Mouse (Mus musculus) midbrain, embryonic 16.5 days (tissue): Measurements from ENCODE around the gene Fam83g. TPM values are rescaled to one million over a fixed set of nuclear protein-coding genes. Genes with fewer than 3 reads are reported as not detected.

Source experiments
- ATAC-seq: fragments of 200-750 bp; cut with Nextera tagmentation; 2 replicates; pipeline ENCODE4 v1.8.0; 2017; ENCODE audit warnings: moderate TSS enrichment
- H3K27ac ChIP-seq: fragments of 300-500 bp; sonication (generic); 2 replicates; pipeline ENCODE4 v1.5.1; 2014; ENCODE audit warnings: mild to moderate bottlenecking, low read length, mixed read lengths
- H3K27me3 ChIP-seq: fragments of 300-500 bp; sonication (generic); 2 replicates; pipeline ENCODE4 v1.6.1; 2014; ENCODE audit warnings: low read depth, low read length, mixed read lengths; ENCODE audit not compliant: control insufficient read depth, insufficient read depth
- H3K36me3 ChIP-seq: fragments of 300-500 bp; sonication (generic); 2 replicates; pipeline ENCODE4 v1.6.1; 2014; ENCODE audit warnings: mild to moderate bottlenecking, low read length, moderate library complexity, mixed read lengths; ENCODE audit not compliant: control insufficient read depth, insufficient read depth
- H3K4me1 ChIP-seq: fragments of 300-500 bp; sonication (generic); 2 replicates; pipeline ENCODE4 v1.6.1; 2014; ENCODE audit warnings: mild to moderate bottlenecking, low read length, mixed read lengths; ENCODE audit not compliant: control insufficient read depth, insufficient read depth
- H3K4me2 ChIP-seq: fragments of 300-500 bp; sonication (generic); 2 replicates; pipeline ENCODE4 v1.6.1; 2014; ENCODE audit warnings: mild to moderate bottlenecking, low read length, mixed read lengths
- H3K4me3 ChIP-seq: fragments of 300-500 bp; sonication (generic); 2 replicates; pipeline ENCODE4 v1.5.1; 2014; ENCODE audit warnings: low read depth, mild to moderate bottlenecking, low read length, moderate library complexity, mixed read lengths
- H3K9ac ChIP-seq: fragments of 300-500 bp; sonication (generic); 2 replicates; pipeline ENCODE4 v1.6.1; 2014; ENCODE audit warnings: low read depth, low read length, mixed read lengths
- H3K9me3 ChIP-seq: fragments of 300-500 bp; sonication (generic); replicated peaks from 2 replicates; pipeline ENCODE4 v1.6.1; 2014; ENCODE audit warnings: mild to moderate bottlenecking, low read length, mixed read lengths; ENCODE audit not compliant: control insufficient read depth, poor library complexity, severe bottlenecking
- WGBS: fragments of 180-500 bp; shearing (Covaris S2); extraction: QIAGEN DNeasy Blood & Tissue Kit; methylation state at CpG from one replicate; pipeline ENCODE4 v1.1.7; 2014; 5-methylcytosine and 5-hydroxymethylcytosine counted together
- polyA plus RNA-seq: library from polyadenylated mRNA; unstranded; fragments of >200 nt; fragmentation: Nextera tagmentation; extraction: Ambion mirVana; gene quantifications from 2 replicates; pipeline ENCODE4 v1.2.1, GENCODE M21; 2015

Gene Fam83g
- polyA plus RNA-seq, 1 experiment from 2014 or later, result 0.26 TPM

DNA sequence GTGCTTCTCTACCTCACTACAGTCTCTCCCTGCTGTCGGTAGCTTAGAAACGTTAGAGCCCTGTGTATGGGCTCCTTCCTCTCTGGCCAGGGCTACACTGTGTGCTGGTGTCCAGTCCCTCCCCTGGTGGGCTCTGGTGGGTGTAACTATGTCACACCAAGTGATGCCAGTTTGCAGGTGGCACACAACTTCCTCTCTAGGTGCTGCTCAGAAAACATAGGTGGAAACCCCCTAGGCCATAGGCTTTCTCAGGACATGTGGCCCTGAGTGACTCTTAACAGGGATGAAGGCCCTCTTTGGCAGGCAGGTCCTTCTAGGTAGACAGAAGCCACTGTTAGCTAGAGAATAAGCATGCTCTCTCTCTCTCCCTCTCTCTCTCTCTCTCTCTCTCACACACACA lies 26.5 kb upstream of the Fam83g start:
- H3K27me3 ChIP-seq, result no peaks in the 10 kb centered on the region
- no peak overlapping the region for H3K4me3 ChIP-seq
- 75% methylated on average over 2 of the region's 2 CpGs for WGBS
- H3K4me2 ChIP-seq, result no peak overlapping the region
- H3K27ac ChIP-seq, result no peak overlapping the region
- H3K4me1 ChIP-seq, result no peaks in the 10 kb centered on the region
- H3K9ac ChIP-seq, result no peak overlapping the region
- no peaks in the 10 kb centered on the region for H3K9me3 ChIP-seq
- H3K36me3 ChIP-seq, result no peaks in the 10 kb centered on the region
- ATAC-seq, result no peak

GRCm38 (mm10) chr11:61658360-61658922 lies 25.4 kb upstream of the Fam83g start:
- ATAC-seq, result no peak
- Histone ChIP-seq H3K4me2 (no peak overlapping the region), H3K4me1 (no peaks in the 10 kb centered on the region), H3K27me3 (no peaks in the 10 kb centered on the region), H3K9ac (no peak overlapping the region), H3K36me3 (no peaks in the 10 kb centered on the region), H3K27ac (no peak overlapping the region), H3K4me3 (no peak overlapping the region), H3K9me3 (no peaks in the 10 kb centered on the region)
- 90% methylated on average over 3 of the region's 3 CpGs for WGBS

GRCm38 (mm10) chr11:61659011-61659858 lies 24.7 kb upstream of the Fam83g start:
- no peaks in the 10 kb centered on the region for H3K4me1 ChIP-seq
- no peak overlapping the region for H3K4me3 ChIP-seq
- no peak overlapping the region for H3K9ac ChIP-seq
- H3K4me2 ChIP-seq, result no peak overlapping the region
- no peak overlapping the region for H3K27ac ChIP-seq
- H3K36me3 ChIP-seq, result no peaks in the 10 kb centered on the region
- no peaks in the 10 kb centered on the region for H3K9me3 ChIP-seq
- no peaks in the 10 kb centered on the region for H3K27me3 ChIP-seq
- ATAC-seq, result no peak
- WGBS, result 87% methylated on average over 4 of the region's 4 CpGs

- Histone ChIP-seq H3K9me3 (no peaks in the 10 kb centered on the region), H3K4me3 (no peak overlapping the region), H3K27ac (no peak overlapping the region), H3K9ac (no peak overlapping the region), H3K36me3 (no peaks in the 10 kb centered on the region), H3K27me3 (no peaks in the 10 kb centered on the region), H3K4me2 (no peak overlapping the region), H3K4me1 (no peaks in the 10 kb centered on the region)
- 88% methylated on average over 8 of the region's 8 CpGs for WGBS
- ATAC-seq, result no peak
Observed at GRCm38 (mm10) chr11:61660001-61660400, 23.9 kb upstream of the Fam83g start.

- no peak overlapping the region for H3K9ac ChIP-seq
- H3K4me3 ChIP-seq, result no peak overlapping the region
- H3K4me2 ChIP-seq, result no peak overlapping the region
- no peaks in the 10 kb centered on the region for H3K36me3 ChIP-seq
- H3K27ac ChIP-seq, result no peak overlapping the region
- H3K4me1 ChIP-seq, result no peaks in the 10 kb centered on the region
- WGBS, result 69% methylated on average over 7 of the region's 7 CpGs
- H3K9me3 ChIP-seq, result no peaks in the 10 kb centered on the region
- H3K27me3 ChIP-seq, result no peaks in the 10 kb centered on the region
- no peak for ATAC-seq
Observed at GRCm38 (mm10) chr11:61660806-61661392, 23.0 kb upstream of the Fam83g start.

- 90% methylated on average over 5 of the region's 5 CpGs for WGBS
- ATAC-seq, result no peak
Observed at GRCm38 (mm10) chr11:61662189-61662588, 21.7 kb upstream of the Fam83g start.

GRCm38 (mm10) chr11:61665401-61665800 lies 18.5 kb upstream of the Fam83g start:
- 90% methylated on average over 4 of the region's 4 CpGs for WGBS
- Histone ChIP-seq H3K9me3 (no peaks in the 10 kb centered on the region), H3K27ac (no peak overlapping the region), H3K4me1 (no peaks in the 10 kb centered on the region), H3K4me2 (no peak overlapping the region), H3K9ac (no peak overlapping the region), H3K36me3 (no peaks in the 10 kb centered on the region), H3K4me3 (no peak overlapping the region), H3K27me3 (no peaks in the 10 kb centered on the region)
- no peak for ATAC-seq

More at GRCm38 (mm10) chr11:61662189-61662588, 21.7 kb upstream of the Fam83g start:
- no peaks in the 10 kb centered on the region for H3K27me3 ChIP-seq
- H3K4me3 ChIP-seq, result no peak overlapping the region
- no peak overlapping the region for H3K27ac ChIP-seq
- no peaks in the 10 kb centered on the region for H3K36me3 ChIP-seq
- H3K9me3 ChIP-seq, result no peaks in the 10 kb centered on the region
- H3K4me1 ChIP-seq, result no peaks in the 10 kb centered on the region
- H3K4me2 ChIP-seq, result no peak overlapping the region
- H3K9ac ChIP-seq, result no peak overlapping the region

- Histone ChIP-seq H3K27ac (no peak overlapping the region), H3K4me1 (no peaks in the 10 kb centered on the region), H3K4me3 (no peak overlapping the region), H3K9me3 (no peaks in the 10 kb centered on the region), H3K9ac (no peak overlapping the region), H3K36me3 (no peaks in the 10 kb centered on the region), H3K4me2 (no peak overlapping the region), H3K27me3 (no peaks in the 10 kb centered on the region)
- 44% methylated on average over 7 of the region's 7 CpGs for WGBS
- ATAC-seq, result no peak
Observed at GRCm38 (mm10) chr11:61665991-61666799, 17.7 kb upstream of the Fam83g start.
